Mouse (Mus musculus) heart, postnatal 0 days (tissue): ENCODE measurements around the gene Polr3e. TPM values are rescaled to one million over a fixed set of nuclear protein-coding genes. Genes with fewer than 3 reads are reported as not detected.

ENCODE experiments used
- ATAC-seq: fragments of 200-750 bp; cut with Nextera tagmentation; 2 replicates; pipeline ENCODE4 v1.8.0; 2017; ENCODE audit warnings: low read depth, moderate number of reproducible peaks, moderate library complexity; ENCODE audit not compliant: insufficient read depth
- DNase-seq: peaks from one replicate; pipeline ENCODE4 v3.0.0-alpha.2; 2016; ENCODE audit warnings: low spot score
- H3K27ac ChIP-seq: fragments of 300-500 bp; sonication (generic); 2 replicates; pipeline ENCODE4 v1.5.1; 2014; ENCODE audit warnings: low read depth, mild to moderate bottlenecking
- H3K27me3 ChIP-seq: fragments of 300-500 bp; sonication (generic); 2 replicates; pipeline ENCODE4 v1.6.1; 2014; ENCODE audit warnings: low read length, mixed read lengths; ENCODE audit not compliant: control insufficient read depth, insufficient read depth
- H3K36me3 ChIP-seq: fragments of 300-500 bp; sonication (generic); replicated peaks from 2 replicates; pipeline ENCODE4 v1.6.1; 2014; ENCODE audit warnings: low read length, mixed read lengths; ENCODE audit not compliant: control insufficient read depth, insufficient read depth
- H3K4me1 ChIP-seq: fragments of 300-500 bp; sonication (generic); 2 replicates; pipeline ENCODE4 v1.6.1; 2014; ENCODE audit warnings: antibody characterized with exemption; ENCODE audit not compliant: control insufficient read depth, insufficient read depth
- H3K4me2 ChIP-seq: fragments of 300-500 bp; sonication (generic); 2 replicates; pipeline ENCODE4 v1.6.1; 2014; ENCODE audit warnings: low read depth, mild to moderate bottlenecking, low read length, moderate library complexity
- H3K4me3 ChIP-seq: fragments of 300-500 bp; sonication (generic); 2 replicates; pipeline ENCODE4 v1.5.1; 2014; ENCODE audit warnings: low read depth, low read length
- H3K9ac ChIP-seq: fragments of 300-500 bp; sonication (generic); replicated peaks from 2 replicates; pipeline ENCODE4 v1.6.1; 2014; ENCODE audit warnings: low read depth, low read length, mixed read lengths
- H3K9me3 ChIP-seq: fragments of 300-500 bp; sonication (generic); replicated peaks from 2 replicates; pipeline ENCODE4 v1.6.1; 2016; ENCODE audit warnings: low read length; ENCODE audit not compliant: control insufficient read depth
- CTCF ChIP-seq: IDR thresholded peaks from 2 replicates; pipeline ENCODE4 v1.5.1; 2016; ENCODE audit warnings: antibody characterized with exemption, control low read depth, low read depth
- EP300 ChIP-seq: IDR thresholded peaks from 2 replicates; pipeline ENCODE4 v1.6.1; 2016; ENCODE audit warnings: antibody characterized with exemption, low read depth
- WGBS: fragments of 180-500 bp; shearing (Covaris S2); extraction: QIAGEN DNeasy Blood & Tissue Kit; methylation state at CpG from one replicate; pipeline ENCODE4 v1.1.7; 2014; 5-methylcytosine and 5-hydroxymethylcytosine counted together
- polyA plus RNA-seq: library from polyadenylated mRNA; unstranded; fragments of >200 nt; fragmentation: Nextera tagmentation; extraction: Ambion mirVana; gene quantifications from 2 replicates; pipeline ENCODE4 v1.2.1, GENCODE M21; 2015
- total RNA-seq: library from RNA; depleted of rRNA; stranded (reverse); fragments of >200 nt; gene quantifications from 2 replicates; pipeline ENCODE4 v1.2.3, GENCODE M21; 2014; ENCODE audit warnings: low replicate concordance; rRNA removed

The Polr3e gene
- total and polyA plus RNA-seq, 2 experiments from 2014 or later, result 12.2 to 14.5 TPM

DNA sequence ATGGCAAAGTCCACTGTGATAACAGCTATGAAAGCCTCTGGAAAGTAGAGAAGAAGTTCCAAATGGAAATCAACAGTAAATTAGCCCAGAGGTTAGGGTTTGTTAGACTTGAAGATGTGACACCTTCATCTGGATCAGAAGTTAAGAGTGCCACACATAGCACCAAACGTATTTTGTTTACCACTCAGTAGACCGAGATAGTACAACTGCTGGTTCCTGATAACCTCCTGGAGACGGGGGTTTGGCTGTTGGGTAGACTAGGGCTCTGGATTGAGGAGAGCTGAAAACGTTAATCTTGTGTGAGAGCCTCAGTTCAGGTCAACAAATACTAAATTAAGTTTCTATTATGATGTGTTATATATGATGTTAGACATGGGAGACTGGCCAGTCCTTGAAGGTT lies 62.5 kb downstream of the Polr3e start:
- no peak overlapping the region for H3K27ac ChIP-seq
- no peak for ATAC-seq
- TF ChIP-seq CTCF (no peak), EP300 (no peak)
- H3K36me3 ChIP-seq, result no peaks in the 10 kb centered on the region
- no peaks in the 10 kb centered on the region for H3K27me3 ChIP-seq
- no peak overlapping the region for H3K9ac ChIP-seq
- H3K9me3 ChIP-seq, result no peaks in the 10 kb centered on the region
- H3K4me3 ChIP-seq, result no peak overlapping the region
- no peak overlapping the region; the same call in 1 of the 2 replicates for H3K4me2 ChIP-seq
- H3K4me1 ChIP-seq, result no peaks in the 10 kb centered on the region
- DNase-seq, result no peak
- 62% methylated on average over 4 of the region's 4 CpGs for WGBS

DNA sequence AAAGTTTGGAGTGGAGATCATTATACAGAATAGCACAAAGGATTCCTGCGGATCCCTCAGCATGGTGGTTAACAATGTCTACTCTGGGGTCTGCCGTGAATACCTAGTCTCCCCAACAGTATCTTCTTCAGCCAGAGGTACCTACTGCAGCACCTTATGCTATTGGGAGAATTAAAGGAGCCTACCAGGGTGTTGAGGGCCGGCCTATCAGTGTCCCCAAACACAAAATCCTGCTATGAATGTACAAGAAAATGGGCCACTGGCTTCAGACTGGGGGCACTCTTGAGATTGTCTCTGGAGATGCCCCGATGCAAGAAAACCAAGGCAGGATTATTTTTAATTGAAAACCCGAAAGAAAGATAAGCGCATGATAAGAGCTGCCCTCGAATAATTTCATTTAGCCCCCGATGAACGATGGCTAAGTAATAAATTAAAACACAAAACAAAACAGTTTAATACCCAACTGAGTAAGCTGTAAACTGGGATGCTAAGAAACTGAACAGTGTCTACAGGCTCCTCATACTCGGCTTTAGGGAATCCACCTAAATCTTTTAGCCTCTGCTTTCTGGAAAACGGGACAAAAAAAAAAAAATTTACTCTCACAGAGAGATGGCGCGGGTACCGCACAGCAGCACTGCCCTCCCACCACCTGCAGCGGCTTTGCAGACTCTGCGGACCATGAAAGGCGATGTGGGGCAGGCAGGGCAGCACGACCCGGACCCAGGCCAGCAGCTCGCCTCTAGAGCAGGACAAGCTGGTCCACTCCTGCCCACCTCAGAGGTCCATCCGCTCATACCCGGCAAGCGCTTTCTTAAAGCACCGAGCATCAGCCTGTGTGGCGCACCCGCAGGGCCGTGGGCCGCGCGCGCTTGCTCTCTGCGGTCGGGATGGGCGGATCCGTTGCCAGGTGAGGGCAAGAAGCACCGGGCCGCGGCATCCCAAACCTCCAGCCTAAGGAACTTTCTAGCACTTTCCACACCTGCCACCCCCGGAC lies 63.7 kb downstream of the Polr3e start:
- H3K4me2 ChIP-seq, result peak overlapping the region; percentile 90
- no peaks in the 10 kb centered on the region for H3K9me3 ChIP-seq
- 5% methylated on average over 38 of the region's 39 CpGs for WGBS
- peak; percentile 18 for ATAC-seq
- no peaks in the 10 kb centered on the region for H3K27me3 ChIP-seq
- no peaks in the 10 kb centered on the region for H3K36me3 ChIP-seq
- H3K9ac ChIP-seq, result peak overlapping the region; percentile 73
- no peak for TF ChIP-seq CTCF
- TF ChIP-seq EP300, result no peak
- peak; percentile 18 for DNase-seq
- H3K4me1 ChIP-seq, result no peaks in the 10 kb centered on the region
- peak overlapping the region; percentile 97 for H3K4me3 ChIP-seq
- peak overlapping the region; percentile 67; the same call in 1 of the 2 replicates for H3K27ac ChIP-seq

- Histone ChIP-seq H3K27ac (peak within 1 kb of the TSS; percentile 83), H3K27me3 (no peaks in the 10 kb centered on the region), H3K9ac (peak within 1 kb of the TSS; percentile 73), H3K4me2 (peak within 1 kb of the TSS; percentile 90), H3K9me3 (no peaks in the 10 kb centered on the region), H3K36me3 (no peaks in the 10 kb centered on the region), H3K4me3 (peak within 1 kb of the TSS; percentile 97), H3K4me1 (no peaks in the 10 kb centered on the region)
- DNase-seq, result peak; percentile 93
- peak; percentile 97 for ATAC-seq
- under 1% methylated on average over 43 of the region's 46 CpGs for WGBS
- TF ChIP-seq EP300 (peak; percentile 81), CTCF (no peak)
These were observed 64.8 kb downstream of the Polr3e start, which contains the start of the genes Cdr2 and Mfsd13b for GRCm38 (mm10) chr7:120982200-120982841. Gene Cdr2, minus strand, starts transcription at chr7:120982312. Gene Mfsd13b, plus strand, starts transcription at chr7:120982509.

DNA sequence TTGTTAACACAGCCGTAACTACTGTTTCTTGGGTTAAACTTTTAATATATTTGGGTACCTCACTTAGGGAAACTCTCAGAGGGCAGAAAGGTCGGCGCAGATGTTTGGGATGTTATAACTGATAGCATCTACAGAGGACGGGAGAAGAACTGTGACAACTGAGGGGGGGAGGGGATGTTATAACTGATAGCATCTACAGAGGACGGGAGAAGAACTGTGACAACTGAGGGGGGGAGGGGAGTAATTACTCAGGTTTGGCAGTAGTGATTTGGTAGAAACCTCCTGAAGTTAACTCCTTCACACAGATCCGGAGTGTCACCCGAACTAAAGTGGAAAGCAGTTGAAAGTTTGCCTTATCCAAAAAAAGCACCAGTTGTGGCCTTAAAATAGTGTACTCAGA lies 65.4 kb downstream of the Polr3e start:
- Histone ChIP-seq H3K9ac (peak overlapping the region; percentile 73), H3K27ac (peak overlapping the region; percentile 83), H3K27me3 (no peaks in the 10 kb centered on the region), H3K4me3 (peak overlapping the region; percentile 97), H3K9me3 (no peaks in the 10 kb centered on the region), H3K4me1 (no peaks in the 10 kb centered on the region), H3K36me3 (no peaks in the 10 kb centered on the region), H3K4me2 (peak overlapping the region; percentile 90)
- WGBS, result 4% methylated on average over 7 of the region's 7 CpGs
- DNase-seq (no peak), ATAC-seq (no peak)
- TF ChIP-seq CTCF (no peak), EP300 (no peak)

DNA sequence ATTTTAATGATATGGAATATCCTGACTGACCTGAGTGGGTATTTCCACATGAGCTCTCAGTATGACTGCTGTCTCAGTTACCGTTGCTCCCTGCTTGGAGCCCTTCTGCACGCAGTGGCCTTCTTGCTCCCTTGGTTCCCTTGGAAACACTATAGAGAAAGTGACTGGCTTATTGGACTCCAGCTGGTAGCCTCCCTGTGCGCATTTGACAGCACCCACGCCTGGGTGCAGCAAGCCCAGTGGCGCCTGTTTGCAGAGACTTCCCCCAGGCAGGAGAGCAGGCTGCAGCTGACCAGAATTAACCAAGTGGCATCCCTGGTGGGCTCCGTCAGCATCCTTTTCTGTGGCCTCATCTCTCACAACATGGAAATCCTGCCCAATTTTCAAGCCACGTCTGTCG lies 73.6 kb downstream of the Polr3e start:
- Histone ChIP-seq H3K4me3 (no peak overlapping the region), H3K9ac (no peak overlapping the region), H3K4me1 (no peaks in the 10 kb centered on the region), H3K9me3 (no peaks in the 10 kb centered on the region; the same call in 1 of the 2 replicates), H3K36me3 (no peaks in the 10 kb centered on the region), H3K4me2 (no peak overlapping the region), H3K27ac (no peak overlapping the region), H3K27me3 (no peaks in the 10 kb centered on the region)
- TF ChIP-seq EP300, result no peak
- whole genome bisulfite sequencing, result 71% methylated on average over 8 of the region's 8 CpGs
- no peak for DNase-seq
- no peak for ATAC-seq

Other genes starting within 250 kb of the Polr3e start
- gene Pdzd9, start 247.4 kb upstream of the Polr3e start, total RNA-seq, result not detected in 2 replicates
- gene Pdzd9, start 247.4 kb upstream of the Polr3e start, polyA plus RNA-seq, result 0.37 and 0.44 TPM in 2 replicates
- gene Mosmo, start 240.1 kb upstream of the Polr3e start, total RNA-seq, result 17.4 and 51.1 TPM in 2 replicates
- 9.9 and 11.7 TPM in 2 replicates for gene Mosmo, start 240.1 kb upstream of the Polr3e start, polyA plus RNA-seq
- 0.04 and 2.2 TPM in 2 replicates for gene Vwa3a, start 178.4 kb upstream of the Polr3e start, total RNA-seq
- 0.85 and 1.1 TPM in 2 replicates for gene Vwa3a, start 178.4 kb upstream of the Polr3e start, polyA plus RNA-seq
- gene Gm5737, start 105.4 kb upstream of the Polr3e start, total RNA-seq, result not detected in 2 replicates
- gene Gm5737, start 105.4 kb upstream of the Polr3e start, polyA plus RNA-seq, result not detected in 2 replicates
- gene Eef2k, start 74.9 kb upstream of the Polr3e start, total RNA-seq, result 31.9 and 48.2 TPM in 2 replicates
- 22.7 and 23.6 TPM in 2 replicates for gene Eef2k, start 74.9 kb upstream of the Polr3e start, polyA plus RNA-seq
- gene Cdr2, start 64.6 kb downstream of the Polr3e start, total RNA-seq, result 18.5 and 41.5 TPM in 2 replicates
- gene Cdr2, start 64.6 kb downstream of the Polr3e start, polyA plus RNA-seq, result 3.5 and 4.5 TPM in 2 replicates
- gene Mfsd13b, start 64.8 kb downstream of the Polr3e start, total RNA-seq, result not detected in 2 replicates
- gene Mfsd13b, start 64.8 kb downstream of the Polr3e start, polyA plus RNA-seq, result 0.15 and 0.33 TPM in 2 replicates
- 44.8 and 52.8 TPM in 2 replicates for gene Mettl9, start 116.7 kb downstream of the Polr3e start, total RNA-seq
- gene Mettl9, start 116.7 kb downstream of the Polr3e start, polyA plus RNA-seq, result 81.2 and 82.4 TPM in 2 replicates
- gene Igsf6, start 156.8 kb downstream of the Polr3e start, total RNA-seq, result 1.6 TPM in 1 of 2 replicates, not detected in the other
- 1.1 TPM in 2 replicates for gene Igsf6, start 156.8 kb downstream of the Polr3e start, polyA plus RNA-seq
- gene Otoa, start 163.9 kb downstream of the Polr3e start, total RNA-seq, result 0.08 and 0.11 TPM in 2 replicates
- gene Otoa, start 163.9 kb downstream of the Polr3e start, polyA plus RNA-seq, result 0.25 and 0.46 TPM in 2 replicates